Mouse (Mus musculus): ENCODE results near the gene Prss27. TPM values are rescaled to one million over a fixed set of nuclear protein-coding genes. Genes with fewer than 3 reads are reported as not detected.

Gene Prss27
- total and polyA plus RNA-seq, 2 experiments from 2014 or later, result not detected

GRCm38 (mm10) chr17:24029477-24029876 is 8.5 kb upstream of the Prss27 start:
- no peaks in the 10 kb centered on the region for H3K36me3 ChIP-seq (ENCODE audit: insufficient read depth, low read length)
- no peaks in the 10 kb centered on the region for H3K4me1 ChIP-seq (ENCODE audit: insufficient read depth, low read length)
- no peak for DNase-seq (ENCODE audit: low spot score)
- H3K4me2 ChIP-seq (ENCODE audit: low read depth, low read length), result no peak overlapping the region
- no peaks in the 10 kb centered on the region for H3K27me3 ChIP-seq (ENCODE audit: insufficient read depth, low read length)
- no peaks in the 10 kb centered on the region for H3K9me3 ChIP-seq (ENCODE audit: low read length)
- ATAC-seq, result no peak
- no peak overlapping the region for H3K4me3 ChIP-seq (ENCODE audit: low read length)
- 83% methylated on average over 7 of the region's 7 CpGs for whole genome bisulfite sequencing
- no peak for TF ChIP-seq CTCF (IDR thresholded peaks at IDR 0.05; ENCODE audit: low read depth)
- no peak overlapping the region for H3K27ac ChIP-seq
- no peak overlapping the region for H3K9ac ChIP-seq (replicated peaks; ENCODE audit: low read length)

GRCm38 (mm10) chr17:24030551-24030950 is 7.4 kb upstream of the Prss27 start:
- Histone ChIP-seq H3K9ac (replicated peaks; ENCODE audit: low read length) (no peak overlapping the region), H3K4me2 (ENCODE audit: low read depth, low read length) (no peak overlapping the region), H3K4me3 (ENCODE audit: low read length) (no peak overlapping the region), H3K36me3 (ENCODE audit: insufficient read depth, low read length) (no peaks in the 10 kb centered on the region), H3K4me1 (ENCODE audit: insufficient read depth, low read length) (no peaks in the 10 kb centered on the region), H3K9me3 (ENCODE audit: low read length) (no peaks in the 10 kb centered on the region), H3K27ac (no peak overlapping the region), H3K27me3 (ENCODE audit: insufficient read depth, low read length) (no peaks in the 10 kb centered on the region)
- DNase-seq (ENCODE audit: low spot score), result no peak
- no peak for ATAC-seq
- WGBS, result 70% methylated on average over 18 of the region's 22 CpGs
- no peak for TF ChIP-seq CTCF (IDR thresholded peaks at IDR 0.05; ENCODE audit: low read depth)

- H3K27me3 ChIP-seq (ENCODE audit: insufficient read depth, low read length), result no peaks in the 10 kb centered on the region
- TF ChIP-seq CTCF (IDR thresholded peaks at IDR 0.05; ENCODE audit: low read depth), result no peak
- H3K9me3 ChIP-seq (ENCODE audit: low read length), result no peaks in the 10 kb centered on the region
- no peaks in the 10 kb centered on the region for H3K36me3 ChIP-seq (ENCODE audit: insufficient read depth, low read length)
- no peak overlapping the region for H3K27ac ChIP-seq
- no peak overlapping the region for H3K4me2 ChIP-seq (ENCODE audit: low read depth, low read length)
- ATAC-seq (no peak), DNase-seq (ENCODE audit: low spot score) (no peak)
- no peak overlapping the region for H3K9ac ChIP-seq (replicated peaks; ENCODE audit: low read length)
- H3K4me3 ChIP-seq (ENCODE audit: low read length), result no peak overlapping the region
- WGBS, result 82% methylated on average over 7 of the region's 7 CpGs
- no peaks in the 10 kb centered on the region for H3K4me1 ChIP-seq (ENCODE audit: insufficient read depth, low read length)
These were observed 2.9 kb upstream of the Prss27 start for GRCm38 (mm10) chr17:24035087-24035486.

- DNase-seq (ENCODE audit: low spot score), result no peak
- no peaks in the 10 kb centered on the region for H3K36me3 ChIP-seq (ENCODE audit: insufficient read depth, low read length)
- peak; percentile 9; the same call in 1 of the 2 replicates for TF ChIP-seq CTCF (IDR thresholded peaks at IDR 0.05; ENCODE audit: low read depth)
- WGBS, result 77% methylated on average over 6 of the region's 6 CpGs
- no peaks in the 10 kb centered on the region for H3K9me3 ChIP-seq (ENCODE audit: low read length)
- H3K9ac ChIP-seq (replicated peaks; ENCODE audit: low read length), result no peak overlapping the region
- H3K27me3 ChIP-seq (ENCODE audit: insufficient read depth, low read length), result no peaks in the 10 kb centered on the region
- no peaks in the 10 kb centered on the region for H3K4me1 ChIP-seq (ENCODE audit: insufficient read depth, low read length)
- no peak overlapping the region for H3K4me3 ChIP-seq (ENCODE audit: low read length)
- no peak overlapping the region for H3K4me2 ChIP-seq (ENCODE audit: low read depth, low read length)
- ATAC-seq, result no peak
- H3K27ac ChIP-seq, result no peak overlapping the region
These were observed 990 bp upstream of the Prss27 start for GRCm38 (mm10) chr17:24036954-24037353.

GRCm38 (mm10) chr17:24037360-24037759 is 584 bp upstream of the Prss27 start:
- no peak for TF ChIP-seq CTCF (IDR thresholded peaks at IDR 0.05; ENCODE audit: low read depth)
- Histone ChIP-seq H3K27me3 (ENCODE audit: insufficient read depth, low read length) (no peaks in the 10 kb centered on the region), H3K27ac (no peak overlapping the region), H3K4me2 (ENCODE audit: low read depth, low read length) (no peak overlapping the region), H3K36me3 (ENCODE audit: insufficient read depth, low read length) (no peaks in the 10 kb centered on the region), H3K4me1 (ENCODE audit: insufficient read depth, low read length) (no peaks in the 10 kb centered on the region), H3K4me3 (ENCODE audit: low read length) (no peak overlapping the region), H3K9ac (replicated peaks; ENCODE audit: low read length) (no peak overlapping the region), H3K9me3 (ENCODE audit: low read length) (no peaks in the 10 kb centered on the region)
- 84% methylated on average over 13 of the region's 13 CpGs for WGBS
- DNase-seq (ENCODE audit: low spot score) (no peak), ATAC-seq (no peak)

- WGBS, result 66% methylated on average over 5 of the region's 5 CpGs
- H3K9ac ChIP-seq (replicated peaks; ENCODE audit: low read length), result no peak overlapping the region
- H3K27ac ChIP-seq, result no peak overlapping the region
- H3K9me3 ChIP-seq (ENCODE audit: low read length), result no peaks in the 10 kb centered on the region
- no peaks in the 10 kb centered on the region for H3K27me3 ChIP-seq (ENCODE audit: insufficient read depth, low read length)
- ATAC-seq, result no peak
- no peaks in the 10 kb centered on the region for H3K4me1 ChIP-seq (ENCODE audit: insufficient read depth, low read length)
- H3K4me3 ChIP-seq (ENCODE audit: low read length), result no peak overlapping the region
- no peak for TF ChIP-seq CTCF (IDR thresholded peaks at IDR 0.05; ENCODE audit: low read depth)
- no peak overlapping the region for H3K4me2 ChIP-seq (ENCODE audit: low read depth, low read length)
- H3K36me3 ChIP-seq (ENCODE audit: insufficient read depth, low read length), result peaks cover 13% of the 10 kb centered on the region
- DNase-seq (ENCODE audit: low spot score), result no peak
These were observed 6.5 kb downstream of the Prss27 start for GRCm38 (mm10) chr17:24044482-24044881.

GRCm38 (mm10) chr17:24045608-24046007 is 7.7 kb downstream of the Prss27 start:
- no peak for TF ChIP-seq CTCF (IDR thresholded peaks at IDR 0.05; ENCODE audit: low read depth)
- Histone ChIP-seq H3K4me2 (ENCODE audit: low read depth, low read length) (no peak overlapping the region), H3K27me3 (ENCODE audit: insufficient read depth, low read length) (no peaks in the 10 kb centered on the region), H3K9ac (replicated peaks; ENCODE audit: low read length) (no peak overlapping the region), H3K9me3 (ENCODE audit: low read length) (no peaks in the 10 kb centered on the region), H3K4me3 (ENCODE audit: low read length) (no peak overlapping the region), H3K27ac (no peak overlapping the region), H3K36me3 (ENCODE audit: insufficient read depth, low read length) (peaks cover 17% of the 10 kb centered on the region), H3K4me1 (ENCODE audit: insufficient read depth, low read length) (no peaks in the 10 kb centered on the region)
- WGBS, result 81% methylated on average over 10 of the region's 10 CpGs
- ATAC-seq (no peak), DNase-seq (ENCODE audit: low spot score) (no peak)
